Mouse (Mus musculus) splenic B cell, adult 2 months (primary cell): ENCODE measurements around the gene Myo18a.

Experiments
- DNase-seq: peaks from one replicate; pipeline ENCODE4 v3.0.0-alpha.2; 2011; ENCODE audit warnings: low read depth, low spot score
- H3K27me3 ChIP-seq: 2 replicates; pipeline ENCODE4 v1.6.1; 2012; ENCODE audit warnings: mild to moderate bottlenecking, low read length, moderate library complexity, mixed read lengths; ENCODE audit not compliant: control insufficient read depth, poor library complexity, insufficient read depth, severe bottlenecking
- H3K36me3 ChIP-seq: 2 replicates; pipeline ENCODE4 v1.6.1; 2012; ENCODE audit warnings: mild to moderate bottlenecking, low read length, moderate library complexity, mixed read lengths; ENCODE audit not compliant: control insufficient read depth, poor library complexity, insufficient read depth, severe bottlenecking

Gene Myo18a

GRCm38 (mm10) chr11:77783211-77783746 lies 20.2 kb downstream of the Myo18a start:
- DNase-seq, result no peak
- Histone ChIP-seq H3K36me3 (no peaks in the 10 kb centered on the region), H3K27me3 (no peaks in the 10 kb centered on the region)

GRCm38 (mm10) chr11:77783747-77784646 lies 21.0 kb downstream of the Myo18a start:
- Histone ChIP-seq H3K36me3 (no peaks in the 10 kb centered on the region), H3K27me3 (no peaks in the 10 kb centered on the region)
- peak; percentile 58 for DNase-seq

GRCm38 (mm10) chr11:77784894-77785293 lies 21.8 kb downstream of the Myo18a start:
- H3K36me3 ChIP-seq, result no peaks in the 10 kb centered on the region
- no peak for DNase-seq
- H3K27me3 ChIP-seq, result no peaks in the 10 kb centered on the region

GRCm38 (mm10) chr11:77785396-77785767 lies 22.3 kb downstream of the Myo18a start:
- Histone ChIP-seq H3K36me3 (no peaks in the 10 kb centered on the region), H3K27me3 (no peaks in the 10 kb centered on the region)
- no peak for DNase-seq

- no peaks in the 10 kb centered on the region for H3K36me3 ChIP-seq
- no peaks in the 10 kb centered on the region for H3K27me3 ChIP-seq
- no peak for DNase-seq
Measured at GRCm38 (mm10) chr11:77785768-77786561, 22.9 kb downstream of the Myo18a start.

- Histone ChIP-seq H3K36me3 (no peaks in the 10 kb centered on the region), H3K27me3 (no peaks in the 10 kb centered on the region; the same call in 1 of the 2 replicates)
- DNase-seq, result no peak
Measured at GRCm38 (mm10) chr11:77787707-77788106, 24.7 kb downstream of the Myo18a start, which contains the start of gene Gm10277. Gm10277 (minus strand) TSS chr11:77787747.

- H3K27me3 ChIP-seq, result no peaks in the 10 kb centered on the region; the same call in 1 of the 2 replicates
- H3K36me3 ChIP-seq, result no peaks in the 10 kb centered on the region
- no peak for DNase-seq
Measured at GRCm38 (mm10) chr11:77789512-77789911, 26.5 kb downstream of the Myo18a start.

GRCm38 (mm10) chr11:77790286-77790685 lies 27.2 kb downstream of the Myo18a start:
- DNase-seq, result no peak

GRCm38 (mm10) chr11:77791241-77791727 lies 28.2 kb downstream of the Myo18a start:
- DNase-seq, result no peak
- no peaks in the 10 kb centered on the region; the same call in 1 of the 2 replicates for H3K27me3 ChIP-seq
- no peaks in the 10 kb centered on the region for H3K36me3 ChIP-seq

More at GRCm38 (mm10) chr11:77790286-77790685, 27.2 kb downstream of the Myo18a start:
- Histone ChIP-seq H3K36me3 (no peaks in the 10 kb centered on the region), H3K27me3 (no peaks in the 10 kb centered on the region; the same call in 1 of the 2 replicates)

GRCm38 (mm10) chr11:77791752-77792565 lies 28.9 kb downstream of the Myo18a start:
- no peaks in the 10 kb centered on the region; the same call in 1 of the 2 replicates for H3K27me3 ChIP-seq
- peak; percentile 53 for DNase-seq
- H3K36me3 ChIP-seq, result no peaks in the 10 kb centered on the region

GRCm38 (mm10) chr11:77792566-77792909 lies 29.5 kb downstream of the Myo18a start:
- Histone ChIP-seq H3K36me3 (no peaks in the 10 kb centered on the region), H3K27me3 (no peaks in the 10 kb centered on the region; the same call in 1 of the 2 replicates)
- no peak for DNase-seq

GRCm38 (mm10) chr11:77793238-77793930 lies 30.3 kb downstream of the Myo18a start:
- H3K27me3 ChIP-seq, result no peaks in the 10 kb centered on the region; the same call in 1 of the 2 replicates
- DNase-seq, result peak; percentile 98
- H3K36me3 ChIP-seq, result no peaks in the 10 kb centered on the region

- no peaks in the 10 kb centered on the region; the same call in 1 of the 2 replicates for H3K27me3 ChIP-seq
- no peak for DNase-seq
- H3K36me3 ChIP-seq, result no peaks in the 10 kb centered on the region
Measured at GRCm38 (mm10) chr11:77795216-77795615, 32.2 kb downstream of the Myo18a start.
